Mouse (Mus musculus): ENCODE measurements around the gene Gm20388. TPM values are rescaled to one million over a fixed set of nuclear protein-coding genes. Genes with fewer than 3 reads are reported as not detected.
"Not testable (repeated sequence)": the region's sequence is repeated elsewhere in the genome, so short reads cannot be mapped to it uniquely, and the experiment has no call there.

The Gm20388 gene
- polyA plus RNA-seq, 1 experiment from 2014 or later, result not detected

DNA sequence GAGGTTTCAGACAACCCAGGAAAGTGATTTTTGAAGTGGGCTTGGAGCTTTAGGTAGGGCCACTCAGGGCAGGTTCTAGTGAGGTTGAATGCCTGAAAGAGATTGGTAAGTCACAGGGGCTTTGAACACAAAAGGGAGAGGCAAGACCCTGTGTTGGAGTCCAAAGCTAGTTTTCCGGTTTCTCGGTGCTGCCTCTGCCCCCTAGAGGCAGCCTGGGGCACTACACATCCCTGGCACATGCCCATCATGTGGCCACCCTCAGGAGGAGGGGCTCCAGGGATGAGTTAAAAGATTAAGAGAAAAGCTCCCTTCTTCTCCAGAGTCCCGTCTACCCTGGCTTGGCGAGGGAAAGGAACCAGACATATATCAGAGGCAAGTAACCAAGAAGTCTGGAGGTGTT lies 3496.1 kb downstream of the Gm20388 start, which contains the start of gene Mc1r:
Mc1r (plus strand) TSS at position 322 of the 400 bp plus-strand sequence.
- Histone ChIP-seq H3K4me2 (no peak within 1 kb of the TSS), H3K36me3 (peaks cover 16% of the 10 kb centered on the region), H3K9me3 (no peaks in the 10 kb centered on the region), H3K4me1 (peaks cover 38% of the 10 kb centered on the region), H3K9ac (no peak within 1 kb of the TSS), H3K27ac (no peak within 1 kb of the TSS), H3K4me3 (no peak within 1 kb of the TSS), H3K27me3 (peaks cover 42% of the 10 kb centered on the region)
- 10% methylated on average over 4 of the region's 4 CpGs for WGBS
- ATAC-seq (ENCODE audit: insufficient number of reproducible peaks, insufficient read depth, low FRiP score, low TSS enrichment, low read depth), result no peak

DNA sequence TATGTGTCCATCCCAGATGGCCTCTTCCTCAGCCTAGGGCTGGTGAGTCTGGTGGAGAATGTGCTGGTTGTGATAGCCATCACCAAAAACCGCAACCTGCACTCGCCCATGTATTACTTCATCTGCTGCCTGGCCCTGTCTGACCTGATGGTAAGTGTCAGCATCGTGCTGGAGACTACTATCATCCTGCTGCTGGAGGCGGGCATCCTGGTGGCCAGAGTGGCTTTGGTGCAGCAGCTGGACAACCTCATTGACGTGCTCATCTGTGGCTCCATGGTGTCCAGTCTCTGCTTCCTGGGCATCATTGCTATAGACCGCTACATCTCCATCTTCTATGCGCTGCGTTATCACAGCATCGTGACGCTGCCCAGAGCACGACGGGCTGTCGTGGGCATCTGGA lies 3497.0 kb downstream of the Gm20388 start:
- WGBS, result 91% methylated on average over 13 of the region's 13 CpGs
- no peak for ATAC-seq (ENCODE audit: insufficient number of reproducible peaks, insufficient read depth, low FRiP score, low TSS enrichment, low read depth)
- peaks cover 50% of the 10 kb centered on the region for H3K27me3 ChIP-seq

DNA sequence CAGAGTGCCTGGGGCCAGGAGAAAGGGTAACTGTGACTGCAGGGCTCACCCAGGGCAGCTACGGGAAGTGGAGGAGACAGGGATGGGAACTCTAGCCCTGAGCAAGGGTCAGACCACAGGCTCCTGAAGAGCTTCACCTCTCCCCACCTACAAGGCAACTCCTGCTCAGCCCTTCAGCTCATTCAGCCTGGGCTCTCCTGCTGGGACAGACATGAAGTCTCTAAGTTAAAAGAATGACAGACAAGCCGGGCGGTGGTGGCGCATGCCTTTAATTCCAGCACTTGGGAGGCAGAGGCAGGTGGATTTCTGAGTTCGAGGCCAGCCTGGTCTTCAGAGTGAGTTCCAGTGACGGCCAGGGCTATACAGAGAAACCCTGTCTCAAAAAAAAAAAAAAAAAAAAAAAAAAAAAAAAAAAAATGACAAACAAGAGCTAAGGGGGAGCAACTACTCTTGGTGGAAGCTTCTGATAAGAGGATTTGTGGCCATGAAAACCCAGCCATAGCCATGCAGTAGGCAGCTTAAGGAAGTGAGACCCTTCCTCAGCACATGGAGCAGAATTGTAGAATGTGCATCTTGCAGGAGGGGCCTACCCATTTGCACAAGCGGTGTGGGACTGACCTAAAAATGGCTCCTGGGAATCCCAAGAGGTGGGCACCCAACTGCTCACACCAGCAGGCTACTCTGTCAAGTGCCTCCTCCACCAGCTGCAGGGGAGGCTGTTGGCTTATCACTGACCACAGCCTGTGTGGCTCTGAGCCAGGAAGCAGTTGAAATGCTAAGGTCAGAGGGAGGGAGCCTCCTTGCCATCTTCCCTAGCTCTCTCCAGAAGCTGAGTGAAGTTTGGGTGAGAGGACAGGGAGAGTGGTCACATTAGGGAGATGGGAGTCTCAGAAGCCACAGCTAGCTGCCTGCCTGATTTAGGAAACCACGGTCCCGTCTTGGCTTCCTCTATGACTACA lies 3498.2 kb downstream of the Gm20388 start:
- peaks cover 52% of the 10 kb centered on the region for H3K4me1 ChIP-seq
- no peaks in the 10 kb centered on the region for H3K36me3 ChIP-seq
- no peak overlapping the region for H3K27ac ChIP-seq
- H3K9me3 ChIP-seq, result no peaks in the 10 kb centered on the region
- no peak overlapping the region for H3K9ac ChIP-seq
- H3K4me3 ChIP-seq, result no peak overlapping the region
- no peak overlapping the region for H3K4me2 ChIP-seq
- peaks cover 63% of the 10 kb centered on the region for H3K27me3 ChIP-seq
- ATAC-seq (ENCODE audit: insufficient number of reproducible peaks, insufficient read depth, low FRiP score, low TSS enrichment, low read depth), result no peak
- WGBS, result 62% methylated on average over 9 of the region's 9 CpGs

More for the DNA sequence above, 3497.0 kb downstream of the Gm20388 start:
- H3K4me2 ChIP-seq, result no peak overlapping the region
- H3K9me3 ChIP-seq, result no peaks in the 10 kb centered on the region
- H3K4me3 ChIP-seq, result no peak overlapping the region
- peaks cover 8% of the 10 kb centered on the region for H3K36me3 ChIP-seq
- H3K9ac ChIP-seq, result no peak overlapping the region
- H3K4me1 ChIP-seq, result peaks cover 47% of the 10 kb centered on the region
- no peak overlapping the region for H3K27ac ChIP-seq

DNA sequence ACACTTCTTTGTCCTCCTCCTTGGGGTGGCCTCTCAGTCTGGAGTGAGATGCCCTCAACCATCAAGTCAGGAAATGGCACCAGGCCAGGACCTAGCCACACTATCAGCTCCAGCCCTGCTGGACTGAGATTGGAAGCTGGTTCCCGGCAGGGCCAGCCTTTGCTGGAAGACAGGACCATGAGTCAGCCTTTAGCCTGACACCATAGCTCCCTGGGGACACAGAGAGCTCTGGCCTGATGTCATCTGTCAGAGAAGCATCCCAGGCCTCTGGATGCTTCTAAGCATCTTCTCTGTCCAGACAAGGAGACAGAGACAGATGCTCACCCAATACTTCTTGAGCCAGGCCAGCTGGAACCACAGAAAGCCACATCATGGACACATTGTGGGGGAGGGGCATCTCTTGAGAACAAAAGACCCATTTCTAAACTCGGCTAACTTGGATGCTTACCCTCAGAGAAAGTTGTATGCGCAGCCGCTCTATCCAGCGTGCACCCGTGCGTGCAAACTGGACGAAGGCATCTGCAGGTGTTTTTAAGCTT lies 3499.5 kb downstream of the Gm20388 start:
- no peak for ATAC-seq (ENCODE audit: insufficient number of reproducible peaks, insufficient read depth, low FRiP score, low TSS enrichment, low read depth)
- WGBS, result 53% methylated on average over 8 of the region's 8 CpGs
- Histone ChIP-seq H3K4me1 (peaks cover 42% of the 10 kb centered on the region), H3K36me3 (no peaks in the 10 kb centered on the region), H3K4me2 (peak overlapping the region; percentile 67; the same call in 1 of the 2 replicates), H3K4me3 (peak overlapping the region; percentile 46; the same call in 1 of the 2 replicates), H3K27me3 (peaks cover 67% of the 10 kb centered on the region), H3K27ac (no peak overlapping the region), H3K9me3 (no peaks in the 10 kb centered on the region), H3K9ac (no peak overlapping the region)

DNA sequence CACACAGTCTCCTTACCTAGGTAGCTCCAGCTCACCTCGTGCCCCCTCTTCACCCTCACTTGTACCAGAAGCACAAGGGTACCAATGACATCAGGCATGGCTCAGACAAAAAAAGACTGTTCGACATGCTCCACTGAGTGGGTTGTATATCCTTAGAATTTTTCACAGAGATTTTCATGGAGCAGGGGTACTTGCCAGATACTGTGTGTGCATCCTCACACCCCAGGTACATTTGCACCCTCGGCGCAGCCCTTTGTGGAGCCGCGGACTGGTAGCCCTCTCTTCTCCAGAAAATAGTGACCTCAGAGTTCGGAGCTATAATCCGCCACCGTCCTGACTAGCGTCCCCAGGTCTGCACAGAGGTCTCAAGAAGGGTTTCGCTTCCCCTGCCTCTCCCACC lies 3500.1 kb downstream of the Gm20388 start:
- Histone ChIP-seq H3K9me3 (no peaks in the 10 kb centered on the region), H3K4me1 (peaks cover 42% of the 10 kb centered on the region), H3K4me2 (peak overlapping the region; percentile 67), H3K27me3 (peaks cover 67% of the 10 kb centered on the region), H3K9ac (peak overlapping the region; percentile 56), H3K36me3 (no peaks in the 10 kb centered on the region), H3K4me3 (peak overlapping the region; percentile 46), H3K27ac (peak overlapping the region; percentile 33; the same call in 1 of the 2 replicates)
- no peak for ATAC-seq (ENCODE audit: insufficient number of reproducible peaks, insufficient read depth, low FRiP score, low TSS enrichment, low read depth)
- 9% methylated on average over 11 of the region's 11 CpGs for WGBS

DNA sequence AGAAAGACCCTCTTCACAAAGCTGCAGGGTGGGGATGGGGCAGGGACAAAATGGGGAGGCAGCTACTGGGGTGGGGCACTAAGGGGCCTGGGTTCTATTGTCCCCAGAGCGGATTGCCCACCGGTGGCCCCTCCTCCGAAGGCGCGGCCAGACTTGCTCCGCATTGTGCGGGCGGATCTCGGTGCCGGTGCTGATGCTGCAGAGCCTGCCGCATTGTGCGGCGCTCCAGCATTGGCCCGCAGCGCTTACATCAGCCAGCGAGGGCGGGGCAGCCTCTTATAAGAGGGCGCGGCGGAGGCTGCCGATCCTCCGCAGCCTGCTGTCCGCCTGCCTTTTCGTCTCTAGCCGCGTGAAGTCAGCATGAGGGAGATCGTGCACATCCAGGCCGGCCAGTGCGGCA lies 3500.6 kb downstream of the Gm20388 start, which contains the start of gene Tubb3:
Tubb3 (plus strand) TSS at position 179 of the 400 bp plus-strand sequence.
- peak within 1 kb of the TSS; percentile 46 for H3K4me3 ChIP-seq
- no peaks in the 10 kb centered on the region for H3K9me3 ChIP-seq
- H3K4me1 ChIP-seq, result peaks cover 42% of the 10 kb centered on the region
- WGBS, result 1% methylated on average over 29 of the region's 29 CpGs
- ATAC-seq (ENCODE audit: insufficient number of reproducible peaks, insufficient read depth, low FRiP score, low TSS enrichment, low read depth), result peak; percentile 76
- H3K27ac ChIP-seq, result peak within 1 kb of the TSS; percentile 45; the same call in 1 of the 2 replicates
- peak within 1 kb of the TSS; percentile 56 for H3K9ac ChIP-seq
- peaks cover 67% of the 10 kb centered on the region for H3K27me3 ChIP-seq
- peak within 1 kb of the TSS; percentile 67 for H3K4me2 ChIP-seq
- no peaks in the 10 kb centered on the region for H3K36me3 ChIP-seq

DNA sequence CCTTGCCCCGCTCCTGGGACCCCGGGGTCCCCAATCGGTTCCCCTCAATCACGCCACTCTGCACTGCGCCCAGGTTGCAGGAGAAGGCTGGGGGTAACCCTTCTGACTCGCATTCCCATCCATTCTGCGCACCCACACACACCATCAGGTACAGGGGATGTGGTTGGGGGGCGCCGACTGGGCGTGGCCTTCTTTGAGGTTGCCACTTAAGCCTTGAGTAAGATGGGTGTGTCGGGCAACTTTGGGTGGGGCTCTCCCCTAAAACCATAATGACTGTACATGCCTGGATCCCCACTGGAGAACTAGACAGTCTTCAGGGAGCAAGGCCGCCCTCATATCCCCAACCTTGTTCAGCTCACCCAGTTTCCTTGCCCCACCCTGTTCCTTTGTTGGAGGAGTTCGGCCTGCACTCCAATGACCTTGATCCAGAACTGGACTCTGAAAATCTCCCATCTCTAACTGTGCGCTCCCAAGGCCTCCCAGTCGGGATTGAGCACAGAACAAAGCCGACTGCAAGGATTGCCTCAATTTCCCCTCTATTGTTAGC lies 3501.2 kb downstream of the Gm20388 start:
- no peaks in the 10 kb centered on the region for H3K9me3 ChIP-seq
- H3K4me1 ChIP-seq, result peaks cover 37% of the 10 kb centered on the region
- peak overlapping the region; percentile 67 for H3K4me2 ChIP-seq
- no peaks in the 10 kb centered on the region for H3K36me3 ChIP-seq
- ATAC-seq (ENCODE audit: insufficient number of reproducible peaks, insufficient read depth, low FRiP score, low TSS enrichment, low read depth), result no peak
- 7% methylated on average over 16 of the region's 16 CpGs for WGBS
- peak overlapping the region; percentile 56; the same call in 1 of the 2 replicates for H3K9ac ChIP-seq
- H3K27me3 ChIP-seq, result peaks cover 67% of the 10 kb centered on the region
- peak overlapping the region; percentile 46 for H3K4me3 ChIP-seq
- 0 out of 2 replicates have a peak overlapping the region, but pooled peaks have one; percentile 45 for H3K27ac ChIP-seq

DNA sequence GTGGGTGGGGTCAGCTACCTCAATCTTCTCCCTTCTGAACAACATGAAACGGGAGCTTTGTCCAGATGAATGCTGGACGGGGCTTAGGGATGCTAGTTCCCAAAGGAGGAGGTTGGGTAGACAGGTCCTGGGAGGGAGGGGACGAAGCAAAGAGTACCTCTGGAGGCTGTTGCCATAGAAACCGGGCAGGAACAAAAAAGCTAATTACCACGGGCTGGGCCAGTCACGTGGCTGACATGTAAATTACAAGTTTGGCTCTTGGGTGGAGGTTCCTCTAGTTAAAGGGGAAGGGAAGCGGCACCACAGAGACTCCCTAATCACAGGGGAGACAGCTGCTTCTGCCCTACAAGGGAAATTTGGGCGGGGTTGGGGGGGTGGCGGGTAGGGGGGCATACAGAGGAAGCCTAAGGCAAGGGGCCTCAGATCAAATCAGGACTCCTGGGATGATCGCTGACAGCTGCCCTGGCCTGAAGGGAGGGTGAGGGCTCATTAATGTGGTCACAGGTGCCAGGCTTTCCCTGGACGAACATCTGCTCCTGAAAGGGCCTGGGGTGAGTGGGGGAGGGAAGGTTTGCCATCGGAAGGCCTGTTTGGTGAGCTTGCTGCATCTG lies 3502.0 kb downstream of the Gm20388 start:
- Histone ChIP-seq H3K4me1 (peaks cover 35% of the 10 kb centered on the region), H3K9ac (no peak overlapping the region), H3K4me2 (peak overlapping the region; percentile 67), H3K4me3 (peak overlapping the region; percentile 46), H3K9me3 (no peaks in the 10 kb centered on the region), H3K27ac (no peak overlapping the region), H3K27me3 (peaks cover 63% of the 10 kb centered on the region), H3K36me3 (no peaks in the 10 kb centered on the region)
- WGBS, result 2% methylated on average over 12 of the region's 12 CpGs
- no peak for ATAC-seq (ENCODE audit: insufficient number of reproducible peaks, insufficient read depth, low FRiP score, low TSS enrichment, low read depth)

DNA sequence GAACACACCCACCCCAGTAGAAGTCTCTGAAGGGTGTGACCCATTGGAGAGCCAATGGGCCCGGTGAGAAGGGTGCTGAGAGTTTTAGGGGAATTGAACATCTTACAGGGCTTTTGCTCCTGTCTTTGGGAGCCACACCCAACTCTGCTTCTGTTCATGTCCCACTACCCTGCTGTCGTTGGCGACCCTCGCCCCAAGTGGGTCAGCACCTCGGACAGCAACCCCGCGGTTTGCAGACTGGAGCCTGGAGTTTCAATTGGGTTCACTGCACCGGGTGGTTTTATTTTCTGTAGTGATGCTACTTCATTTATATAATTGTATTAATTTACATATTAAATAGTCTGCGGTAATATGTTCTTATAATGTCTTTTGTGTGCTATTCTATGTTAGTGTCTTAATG lies 3503.6 kb downstream of the Gm20388 start:
- H3K27me3 ChIP-seq, result peaks cover 50% of the 10 kb centered on the region
- H3K4me1 ChIP-seq, result peaks cover 35% of the 10 kb centered on the region
- H3K36me3 ChIP-seq, result peaks cover 7% of the 10 kb centered on the region; the same call in 1 of the 2 replicates
- H3K4me3 ChIP-seq, result no peak overlapping the region
- H3K4me2 ChIP-seq, result peak overlapping the region; percentile 1; the same call in 1 of the 2 replicates
- no peak for ATAC-seq (ENCODE audit: insufficient number of reproducible peaks, insufficient read depth, low FRiP score, low TSS enrichment, low read depth)
- 8% methylated on average over 9 of the region's 9 CpGs for WGBS
- H3K27ac ChIP-seq, result no peak overlapping the region
- H3K9ac ChIP-seq, result no peak overlapping the region
- H3K9me3 ChIP-seq, result no peaks in the 10 kb centered on the region

DNA sequence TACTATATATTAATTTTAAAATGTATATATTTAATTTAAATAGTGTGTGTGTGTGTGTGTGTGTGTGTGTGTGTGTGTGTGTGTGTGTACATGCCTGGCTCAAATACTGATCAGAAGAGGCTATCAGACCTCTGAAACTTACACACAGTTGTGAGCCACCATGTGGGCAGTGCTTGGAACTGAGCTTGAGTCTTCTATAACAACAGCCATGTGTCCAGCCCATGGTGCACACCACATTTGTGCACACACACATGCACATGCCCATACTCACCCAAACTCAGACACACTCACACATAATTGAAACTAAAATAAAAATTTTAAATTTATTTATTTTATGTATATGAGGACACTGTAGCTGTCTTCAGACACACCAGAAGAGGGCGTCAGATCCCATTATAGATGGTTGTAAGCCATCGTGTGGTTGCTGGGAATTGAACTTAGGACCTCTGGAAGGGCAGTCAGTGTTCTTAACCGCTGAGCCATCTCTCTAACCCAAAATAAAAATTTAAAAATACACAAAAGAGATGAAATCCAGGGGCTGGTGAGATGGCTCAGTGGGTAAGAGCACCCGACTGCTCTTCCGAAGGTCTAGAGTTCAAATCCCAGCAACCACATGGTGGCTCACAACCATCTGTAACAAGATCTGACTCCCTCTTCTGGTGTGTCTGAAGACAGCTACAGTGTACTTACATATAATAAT lies 3504.5 kb downstream of the Gm20388 start:
- Histone ChIP-seq H3K27me3 (peaks cover 41% of the 10 kb centered on the region), H3K4me1 (peaks cover 30% of the 10 kb centered on the region)
- H3K27ac ChIP-seq; H3K4me2 ChIP-seq; H3K4me3 ChIP-seq; H3K36me3 ChIP-seq; ATAC-seq (ENCODE audit: insufficient number of reproducible peaks, insufficient read depth, low FRiP score, low TSS enrichment, low read depth); H3K9me3 ChIP-seq; H3K9ac ChIP-seq: not testable (repeated sequence)
- 77% methylated on average over 5 of the region's 5 CpGs for WGBS
